In the genomic region with DNA sequence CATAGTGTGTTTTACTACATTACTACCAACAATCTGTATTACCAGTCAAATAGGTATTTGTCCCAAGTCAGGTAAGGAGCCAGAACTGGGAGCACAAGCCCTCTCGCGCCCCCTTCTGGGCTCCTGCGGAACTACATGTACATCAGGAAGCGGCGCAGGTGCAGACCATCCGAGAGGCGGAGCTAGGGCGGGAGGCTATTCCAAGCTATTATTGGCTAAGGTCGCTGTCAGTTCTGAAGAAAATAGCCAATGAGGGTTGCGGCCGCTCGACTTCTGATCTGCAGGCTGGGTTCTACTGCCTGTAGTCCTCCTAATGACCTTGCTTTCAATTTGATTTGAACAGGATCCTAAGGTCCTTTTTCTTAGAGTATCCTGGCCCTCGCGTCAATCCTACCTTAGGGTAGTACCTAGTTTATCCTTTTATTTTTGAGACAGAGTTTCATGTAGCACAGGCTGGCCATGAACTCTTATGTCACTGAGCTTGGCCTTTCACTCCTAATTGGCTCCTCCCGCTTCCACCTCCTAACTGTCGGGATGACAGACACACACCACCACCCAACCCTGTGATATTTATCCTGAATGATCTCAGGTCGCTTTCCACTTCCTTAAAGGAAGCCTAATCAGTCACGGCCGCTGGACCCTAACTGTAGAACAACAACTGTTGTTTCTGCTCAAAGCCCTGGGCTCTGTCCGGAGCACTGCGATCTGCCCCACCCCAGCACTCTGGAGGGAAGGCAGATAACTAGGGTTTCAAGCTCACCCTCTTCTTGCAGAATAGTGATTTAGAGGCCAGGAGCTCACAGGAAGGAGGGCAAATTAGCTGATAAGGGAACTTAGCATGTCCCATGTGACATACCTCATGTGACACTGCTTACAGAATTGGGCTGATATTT, we compare ENCODE assay signal across 8 mouse cellular contexts. TPM values are rescaled to one million over a fixed set of nuclear protein-coding genes. Genes with fewer than 3 reads are reported as not detected.
DNase-seq lines count a peak whose midpoint lies in the region; ATAC-seq and TF ChIP-seq lines count a peak whose summit lies in the region.

No protein-coding gene starts in this region.

- H3K79me2 ChIP-seq in CH12.LX (replicated peaks; ENCODE audit: control insufficient read depth, extremely low read depth, insufficient read depth, poor library complexity, severe bottlenecking), result no peaks in the 10 kb centered on the region

- peak; percentile 89 to 99 for TF ChIP-seq CTCF in CH12.LX (conservative IDR thresholded peaks at IDR 0.05 in 1 of 2, IDR thresholded peaks at IDR 0.05 in 1 of 2; ENCODE audit: low read depth in 2 of 2, low read length in 2 of 2)
- peak; percentile 99 for TF ChIP-seq CTCF in liver, postnatal 0 days (IDR thresholded peaks at IDR 0.05; ENCODE audit: low read depth)

- TF ChIP-seq EP300 in CH12.LX (IDR thresholded peaks at IDR 0.05; ENCODE audit: low read length), result no peak
- TF ChIP-seq EP300 in liver, postnatal 0 days (IDR thresholded peaks at IDR 0.05; ENCODE audit: low read depth), result no peak

- H3K27me3 ChIP-seq in CH12.LX (replicated peaks), result peaks cover 2% of the 10 kb centered on the region
- H3K27me3 ChIP-seq in forebrain, embryonic 12.5 days, result peaks cover 15% of the 10 kb centered on the region; the same call in 1 of the 2 replicates
- no peaks in the 10 kb centered on the region for H3K27me3 ChIP-seq in liver, postnatal 0 days (ENCODE audit: insufficient read depth, low read length)
- no peaks in the 10 kb centered on the region for H3K27me3 ChIP-seq in neural tube, embryonic 14.5 days (ENCODE audit: control insufficient read depth, insufficient read depth, low read length)

- in situ Hi-C loops in CH12.LX (cut with MboI; ENCODE audit: low pct_ligation_motif_present, low pct_unique_long_range_greater_than_20kb, low sequenced_read_pairs), result loop anchor here (5.0 to 10.0 kb wide), 2 partner anchors 63 to 194 kb away; partner anchors contain the start of gene Qtrt1

- peaks cover 10% of the 10 kb centered on the region for H3K9me3 ChIP-seq in CH12.LX (replicated peaks; ENCODE audit: low read length)
- peaks cover 4% of the 10 kb centered on the region; the same call in 1 of the 2 replicates for H3K9me3 ChIP-seq in forebrain, embryonic 12.5 days
- no peaks in the 10 kb centered on the region for H3K9me3 ChIP-seq in liver, postnatal 0 days (ENCODE audit: low read length)
- H3K9me3 ChIP-seq in neural tube, embryonic 14.5 days (ENCODE audit: control insufficient read depth, low read length), result no peaks in the 10 kb centered on the region

- DNase-seq in CH12.LX (ENCODE audit: extremely low read depth), result peak; percentile 97
- peak; percentile 97 for DNase-seq in c-Kit-positive CD71-positive TER-119-positive erythroid progenitor cells, embryonic 14.5 days (ENCODE audit: low spot score)
- peak; percentile 93 to 94 for DNase-seq in heart, postnatal 10 days
- DNase-seq in large intestine, adult 2 months (ENCODE audit: low read depth, low spot score), result peak; percentile 87
- peak; percentile 97 for DNase-seq in liver, postnatal 0 days
- DNase-seq in testis, postnatal 10 days (ENCODE audit: low spot score), result peak; percentile 96

- WGBS in forebrain, embryonic 12.5 days, result 15% methylated on average over 21 of the region's 21 CpGs
- 4% methylated on average over 21 of the region's 21 CpGs for WGBS in large intestine, adult 2 months
- WGBS in liver, postnatal 0 days (ENCODE audit: insufficient replicate concordance), result 5% methylated on average over 21 of the region's 21 CpGs
- 16% methylated on average over 21 of the region's 21 CpGs for WGBS in neural tube, embryonic 14.5 days

- peak; percentile 92 for TF ChIP-seq RAD21 in CH12.LX (IDR thresholded peaks at IDR 0.05; ENCODE audit: low read depth, low read length)

- H3K4me1 ChIP-seq in CH12.LX (ENCODE audit: control insufficient read depth in 1 of 2, insufficient read depth in 2 of 2), result peaks cover 2 to 21% of the 10 kb centered on the region in 2 experiments; a peak in 2 of 4 replicates
- peaks cover 22% of the 10 kb centered on the region for H3K4me1 ChIP-seq in forebrain, embryonic 12.5 days
- H3K4me1 ChIP-seq in liver, postnatal 0 days (ENCODE audit: insufficient read depth), result peaks cover 17% of the 10 kb centered on the region
- peaks cover 6% of the 10 kb centered on the region; the same call in 1 of the 2 replicates for H3K4me1 ChIP-seq in neural tube, embryonic 14.5 days (ENCODE audit: control insufficient read depth, insufficient read depth, low read length)

- dilution Hi-C loops in CH12.LX (cut with MboI; ENCODE audit: extremely low pct_ligation_motif_present, extremely low pct_unique_long_range_greater_than_20kb, low sequenced_read_pairs), result no loop called here

- peak; percentile 49 for TF ChIP-seq POLR2A in CH12.LX (IDR thresholded peaks at IDR 0.05; ENCODE audit: low read depth, low read length)

- peak overlapping the region; percentile 19; the same call in 1 of the 2 replicates for H3K27ac ChIP-seq in CH12.LX (ENCODE audit: insufficient read depth, low read depth)
- H3K27ac ChIP-seq in forebrain, embryonic 12.5 days, result no peak overlapping the region
- peak overlapping the region; percentile 56 for H3K27ac ChIP-seq in liver, postnatal 0 days (ENCODE audit: low read depth)
- H3K27ac ChIP-seq in neural tube, embryonic 14.5 days (ENCODE audit: low read depth, low read length), result no peak overlapping the region

- peak overlapping the region; percentile 34 to 57 (median 45) for H3K4me3 ChIP-seq in CH12.LX (replicated peaks in 1 of 3; ENCODE audit: low read depth in 2 of 3, low read length in 2 of 3, poor library complexity in 1 of 3)
- H3K4me3 ChIP-seq in forebrain, embryonic 12.5 days (replicated peaks), result peak overlapping the region; percentile 25
- H3K4me3 ChIP-seq in liver, postnatal 0 days (ENCODE audit: low read depth, low read length), result peak overlapping the region; percentile 48
- H3K4me3 ChIP-seq in neural tube, embryonic 14.5 days (ENCODE audit: low read depth, low read length), result peak overlapping the region; percentile 19; the same call in 1 of the 2 replicates

- peak; percentile 90 for ATAC-seq in forebrain, embryonic 12.5 days (ENCODE audit: low FRiP score)
- ATAC-seq in liver, postnatal 0 days, result peak; percentile 88
- ATAC-seq in neural tube, embryonic 14.5 days (ENCODE audit: low read depth), result peak; percentile 88

- intact Hi-C loops in heart, postnatal 10 days (cut with DNase I), result no loop called here

- H3K9ac ChIP-seq in CH12.LX (ENCODE audit: insufficient read depth, low read depth), result peak overlapping the region; percentile 38
- 0 out of 2 replicates have a peak overlapping the region, but pooled peaks have one; percentile 25 for H3K9ac ChIP-seq in forebrain, embryonic 12.5 days
- peak overlapping the region; percentile 44 for H3K9ac ChIP-seq in liver, postnatal 0 days (replicated peaks)
- H3K9ac ChIP-seq in neural tube, embryonic 14.5 days (replicated peaks; ENCODE audit: low read depth, low read length), result no peak overlapping the region

- no peaks in the 10 kb centered on the region for H3K36me3 ChIP-seq in CH12.LX (replicated peaks in 1 of 2; ENCODE audit: control insufficient read depth in 1 of 2, insufficient read depth in 1 of 2, low read length in 1 of 2)
- H3K36me3 ChIP-seq in forebrain, embryonic 12.5 days (replicated peaks), result no peaks in the 10 kb centered on the region
- H3K36me3 ChIP-seq in liver, postnatal 0 days (replicated peaks; ENCODE audit: insufficient read depth, low read length), result no peaks in the 10 kb centered on the region
- no peaks in the 10 kb centered on the region for H3K36me3 ChIP-seq in neural tube, embryonic 14.5 days (ENCODE audit: control insufficient read depth, insufficient read depth, low read length)

- peak overlapping the region; percentile 76 for H3K4me2 ChIP-seq in CH12.LX (ENCODE audit: insufficient read depth, low read depth, poor library complexity, severe bottlenecking)
- H3K4me2 ChIP-seq in forebrain, embryonic 12.5 days, result peak overlapping the region; percentile 43
- peak overlapping the region; percentile 61 for H3K4me2 ChIP-seq in liver, postnatal 0 days (ENCODE audit: low read depth, low read length)
- peak overlapping the region; percentile 51 for H3K4me2 ChIP-seq in neural tube, embryonic 14.5 days (ENCODE audit: low read depth, low read length)

RNA-seq across cellular contexts. Expression of gene Keap1, which starts 18.4 kb away (rescaled TPM):
- total RNA-seq in CH12.LX (2012; rRNA removed) (41.7 and 42.8 TPM in 2 replicates), CH12.LX (2014; rRNA removed) (16.2 and 18.4 TPM in 2 replicates)
- 30.0 and 31.2 TPM in 2 replicates for polyA plus RNA-seq in CH12.LX (2012; ENCODE audit: insufficient read length, low read depth)
- 47.5 and 49.6 TPM in 2 replicates for polyA plus RNA-seq in forebrain, embryonic 12.5 days (2016; fragmentation: Nextera tagmentation; extraction: Ambion mirVana)
- 10 to 100 TPM; 38.5 to 39.5 TPM for total RNA-seq in heart, postnatal 10 days (2021)
- 49.2 and 62.6 TPM in 2 replicates for polyA plus RNA-seq in large intestine, adult 2 months (2012; rRNA removed)
- 22.9 and 26.5 TPM in 2 replicates for polyA plus RNA-seq in liver, postnatal 0 days (2015; fragmentation: Nextera tagmentation; extraction: Ambion mirVana)
- 34.2 and 43.6 TPM in 2 replicates for polyA plus RNA-seq in neural tube, embryonic 14.5 days (2014; fragmentation: Nextera tagmentation; extraction: Ambion mirVana)

RNA-seq across cellular contexts. Expression of gene S1pr5, which starts 27.5 kb away (rescaled TPM):
- total RNA-seq in CH12.LX (2012; rRNA removed), result not detected in 2 replicates
- not detected in 2 replicates for total RNA-seq in CH12.LX (2014; rRNA removed)
- polyA plus RNA-seq in CH12.LX (2012; ENCODE audit: insufficient read length, low read depth), result not detected in 2 replicates
- 0.33 and 0.38 TPM in 2 replicates for polyA plus RNA-seq in forebrain, embryonic 12.5 days (2016; fragmentation: Nextera tagmentation; extraction: Ambion mirVana)
- under 1 TPM; 0.41 to 0.50 TPM for total RNA-seq in heart, postnatal 10 days (2021)
- polyA plus RNA-seq in large intestine, adult 2 months (2012; rRNA removed), result not detected in 2 replicates
- polyA plus RNA-seq in liver, postnatal 0 days (2015; fragmentation: Nextera tagmentation; extraction: Ambion mirVana), result 0.08 and 0.17 TPM in 2 replicates
- 4.2 and 5.0 TPM in 2 replicates for polyA plus RNA-seq in neural tube, embryonic 14.5 days (2014; fragmentation: Nextera tagmentation; extraction: Ambion mirVana)

RNA-seq across cellular contexts. Expression of gene Atg4d, which starts 44.4 kb away (rescaled TPM):
- total RNA-seq in CH12.LX (2012; rRNA removed) (13.5 and 14.3 TPM in 2 replicates), CH12.LX (2014; rRNA removed) (10.3 and 10.9 TPM in 2 replicates)
- polyA plus RNA-seq in CH12.LX (2012; ENCODE audit: insufficient read length, low read depth), result 7.7 and 9.4 TPM in 2 replicates
- polyA plus RNA-seq in forebrain, embryonic 12.5 days (2016; fragmentation: Nextera tagmentation; extraction: Ambion mirVana), result 47.4 and 50.7 TPM in 2 replicates
- 10 to 100 TPM; 67.6 to 69.6 TPM for total RNA-seq in heart, postnatal 10 days (2021)
- polyA plus RNA-seq in large intestine, adult 2 months (2012; rRNA removed), result 93.2 and 106 TPM in 2 replicates
- 49.3 and 51.2 TPM in 2 replicates for polyA plus RNA-seq in liver, postnatal 0 days (2015; fragmentation: Nextera tagmentation; extraction: Ambion mirVana)
- 50.4 and 50.5 TPM in 2 replicates for polyA plus RNA-seq in neural tube, embryonic 14.5 days (2014; fragmentation: Nextera tagmentation; extraction: Ambion mirVana)

RNA-seq across cellular contexts. Expression of gene Pde4a, which starts 55.2 kb away (rescaled TPM):
- 4.1 and 4.8 TPM in 2 replicates for total RNA-seq in CH12.LX (2012; rRNA removed)
- total RNA-seq in CH12.LX (2014; rRNA removed), result 1.2 and 1.7 TPM in 2 replicates
- 7.2 and 7.6 TPM in 2 replicates for polyA plus RNA-seq in CH12.LX (2012; ENCODE audit: insufficient read length, low read depth)
- polyA plus RNA-seq in forebrain, embryonic 12.5 days (2016; fragmentation: Nextera tagmentation; extraction: Ambion mirVana), result 12.8 and 14.5 TPM in 2 replicates
- total RNA-seq in heart, postnatal 10 days (2021), result 10 to 100 TPM; 21.3 to 28.2 TPM
- polyA plus RNA-seq in large intestine, adult 2 months (2012; rRNA removed), result 2.8 and 3.9 TPM in 2 replicates
- polyA plus RNA-seq in liver, postnatal 0 days (2015; fragmentation: Nextera tagmentation; extraction: Ambion mirVana), result 1.4 and 1.5 TPM in 2 replicates
- polyA plus RNA-seq in neural tube, embryonic 14.5 days (2014; fragmentation: Nextera tagmentation; extraction: Ambion mirVana), result 27.5 and 35.3 TPM in 2 replicates

Comparison
In these comparisons a context has a peak if more than half of its experiments do, and no peak if none do; other contexts are left out.
1. H3K27ac ChIP-seq: peak in CH12.LX (single experiment) and liver, postnatal 0 days (single experiment); none in forebrain, embryonic 12.5 days (single experiment) and neural tube, embryonic 14.5 days (single experiment).
2. Peak in every context shown above with its lines, with median percentiles within 50 percentile points of each other: DNase-seq, H3K4me2 ChIP-seq, H3K4me3 ChIP-seq and ATAC-seq.